Mouse (Mus musculus) limb, embryonic 11.5 days (tissue): ENCODE results near the gene Art5. TPM values are rescaled to one million over a fixed set of nuclear protein-coding genes. Genes with fewer than 3 reads are reported as not detected.

ENCODE experiments used
- ATAC-seq: fragments of 200-750 bp; cut with Nextera tagmentation; 2 replicates; pipeline ENCODE4 v1.8.0; 2017; ENCODE audit warnings: low read depth; ENCODE audit not compliant: insufficient number of reproducible peaks, low FRiP score, low TSS enrichment
- DNase-seq: peaks from one replicate; pipeline ENCODE4 v3.0.0-alpha.2; 2015; ENCODE audit warnings: low spot score
- H3K27ac ChIP-seq: fragments of 300-500 bp; sonication (generic); replicated peaks from 2 replicates; pipeline ENCODE4 v1.5.1; 2014; ENCODE audit warnings: low read depth, mild to moderate bottlenecking, low read length
- H3K27me3 ChIP-seq: fragments of 300-500 bp; sonication (generic); 2 replicates; pipeline ENCODE4 v1.6.1; 2014; ENCODE audit warnings: mild to moderate bottlenecking, low read length, mixed read lengths; ENCODE audit not compliant: control insufficient read depth, insufficient read depth
- H3K36me3 ChIP-seq: fragments of 300-500 bp; sonication (generic); 2 replicates; pipeline ENCODE4 v1.6.1; 2014; ENCODE audit warnings: mild to moderate bottlenecking, low read length, moderate library complexity, mixed read lengths; ENCODE audit not compliant: control insufficient read depth, insufficient read depth
- H3K4me1 ChIP-seq: fragments of 300-500 bp; sonication (generic); 2 replicates; pipeline ENCODE4 v1.6.1; 2014; ENCODE audit warnings: low read length, mixed read lengths; ENCODE audit not compliant: control insufficient read depth, insufficient read depth
- H3K4me2 ChIP-seq: fragments of 300-500 bp; sonication (generic); 2 replicates; pipeline ENCODE4 v1.6.1; 2014; ENCODE audit warnings: low read depth, mild to moderate bottlenecking, moderate library complexity; ENCODE audit not compliant: severe bottlenecking
- H3K4me3 ChIP-seq: fragments of 300-500 bp; sonication (generic); 2 replicates; pipeline ENCODE4 v1.5.1; 2014; ENCODE audit warnings: low read depth, low read length
- H3K9ac ChIP-seq: fragments of 300-500 bp; sonication (generic); 2 replicates; pipeline ENCODE4 v1.6.1; 2014; ENCODE audit warnings: mild to moderate bottlenecking, low read length
- H3K9me3 ChIP-seq: fragments of 300-500 bp; sonication (generic); 2 replicates; pipeline ENCODE4 v1.6.1; 2016; ENCODE audit warnings: low read length; ENCODE audit not compliant: control insufficient read depth
- WGBS: fragments of 180-500 bp; shearing (Covaris S2); extraction: QIAGEN DNeasy Blood & Tissue Kit; methylation state at CpG from one replicate; pipeline ENCODE4 v1.1.7; 2014; 5-methylcytosine and 5-hydroxymethylcytosine counted together
- polyA plus RNA-seq: library from polyadenylated mRNA; unstranded; fragments of >200 nt; fragmentation: Nextera tagmentation; extraction: Ambion mirVana; gene quantifications from 2 replicates; pipeline ENCODE4 v1.2.1, GENCODE M21; 2014

Gene Art5
- polyA plus RNA-seq, 1 experiment from 2014 or later: 4.9 TPM

DNA sequence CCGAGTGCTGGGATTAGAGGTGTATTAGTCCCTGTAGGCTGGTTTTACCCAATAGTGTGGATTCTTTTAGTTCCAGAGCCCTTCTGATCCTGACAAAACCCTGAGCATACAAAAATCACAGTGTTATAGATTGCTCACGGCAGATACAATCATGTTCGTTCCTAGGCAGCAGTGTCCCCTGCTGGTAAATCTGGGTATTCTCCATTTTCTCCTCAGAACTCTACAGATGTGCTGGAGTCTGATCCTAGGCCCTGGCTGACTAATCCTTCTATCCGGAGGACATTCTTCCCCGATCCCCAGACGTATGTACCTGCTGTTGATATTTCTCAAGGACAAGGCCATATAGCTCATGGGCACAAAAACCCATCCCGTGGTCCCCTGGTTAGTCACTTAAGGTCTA, 30.8 kb downstream of the Art5 start:
- no peak overlapping the region for H3K4me2 ChIP-seq
- no peak overlapping the region for H3K4me3 ChIP-seq
- 83% methylated on average over 7 of the region's 7 CpGs for WGBS
- no peaks in the 10 kb centered on the region for H3K27me3 ChIP-seq
- H3K36me3 ChIP-seq: peaks cover 41% of the 10 kb centered on the region
- no peak overlapping the region for H3K9ac ChIP-seq
- H3K27ac ChIP-seq: no peak overlapping the region
- H3K4me1 ChIP-seq: no peaks in the 10 kb centered on the region
- H3K9me3 ChIP-seq: no peaks in the 10 kb centered on the region
- ATAC-seq (no peak), DNase-seq (no peak)

DNA sequence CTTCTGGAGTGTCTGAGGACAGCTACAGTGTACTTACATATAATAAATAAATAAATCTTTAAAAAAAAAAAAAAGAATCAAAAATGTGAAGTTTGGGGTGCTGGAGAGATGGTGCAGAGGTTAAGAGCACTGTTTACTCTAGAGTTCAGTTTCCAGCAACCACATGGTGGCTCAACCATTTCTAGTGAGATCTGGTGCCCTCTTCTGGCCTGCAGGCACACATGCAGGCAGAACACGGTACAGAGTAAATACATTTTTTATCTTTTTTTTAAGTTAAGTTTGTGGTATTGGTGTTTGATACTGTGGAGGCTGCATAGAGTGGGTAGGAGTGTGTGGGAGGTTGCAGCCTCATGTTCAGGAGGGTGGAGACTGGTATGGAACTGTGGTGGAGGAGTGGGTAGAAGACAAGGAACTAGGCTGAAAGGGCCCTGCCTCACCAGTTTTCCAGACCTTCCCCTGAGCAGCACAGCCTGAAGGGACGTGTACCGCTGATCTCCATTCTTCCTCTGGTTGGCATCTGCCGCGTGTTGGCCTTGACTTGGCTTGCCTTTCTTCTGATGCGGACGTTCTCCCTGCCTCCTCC, 32.5 kb downstream of the Art5 start:
- H3K4me2 ChIP-seq: no peak overlapping the region
- H3K9ac ChIP-seq: no peak overlapping the region
- ATAC-seq: no peak
- no peaks in the 10 kb centered on the region for H3K9me3 ChIP-seq
- DNase-seq: no peak
- no peaks in the 10 kb centered on the region for H3K27me3 ChIP-seq
- WGBS: 87% methylated on average over 7 of the region's 7 CpGs
- no peaks in the 10 kb centered on the region for H3K4me1 ChIP-seq
- no peak overlapping the region for H3K4me3 ChIP-seq
- H3K36me3 ChIP-seq: peaks cover 31% of the 10 kb centered on the region
- H3K27ac ChIP-seq: no peak overlapping the region

DNA sequence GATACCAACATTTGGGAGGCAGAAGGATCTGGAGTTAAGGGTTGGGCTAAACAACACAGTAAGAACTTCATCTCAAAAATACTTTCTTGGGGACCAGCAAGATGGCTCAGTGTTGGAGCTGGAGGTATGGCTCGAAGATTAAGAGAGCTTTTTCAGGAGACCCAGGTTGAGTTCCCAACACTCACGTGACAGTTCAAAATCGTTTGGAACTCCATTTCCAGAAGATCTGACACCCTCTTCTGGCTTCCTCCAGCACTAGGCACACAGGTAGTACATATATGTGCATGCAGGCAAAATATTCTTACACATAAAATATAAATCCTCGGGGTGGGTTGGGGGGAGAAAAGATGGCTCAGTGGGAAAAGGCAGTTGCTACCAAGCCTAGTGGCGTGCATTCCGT, 42.9 kb downstream of the Art5 start:
- Histone ChIP-seq H3K4me3 (peak overlapping the region; percentile 71), H3K4me2 (peak overlapping the region; percentile 77), H3K27me3 (no peaks in the 10 kb centered on the region), H3K27ac (no peak overlapping the region), H3K9me3 (no peaks in the 10 kb centered on the region), H3K9ac (peak overlapping the region; percentile 74), H3K4me1 (peaks cover 11% of the 10 kb centered on the region), H3K36me3 (no peaks in the 10 kb centered on the region)
- DNase-seq (no peak), ATAC-seq (no peak)
- 80% methylated on average over 6 of the region's 6 CpGs for WGBS

DNA sequence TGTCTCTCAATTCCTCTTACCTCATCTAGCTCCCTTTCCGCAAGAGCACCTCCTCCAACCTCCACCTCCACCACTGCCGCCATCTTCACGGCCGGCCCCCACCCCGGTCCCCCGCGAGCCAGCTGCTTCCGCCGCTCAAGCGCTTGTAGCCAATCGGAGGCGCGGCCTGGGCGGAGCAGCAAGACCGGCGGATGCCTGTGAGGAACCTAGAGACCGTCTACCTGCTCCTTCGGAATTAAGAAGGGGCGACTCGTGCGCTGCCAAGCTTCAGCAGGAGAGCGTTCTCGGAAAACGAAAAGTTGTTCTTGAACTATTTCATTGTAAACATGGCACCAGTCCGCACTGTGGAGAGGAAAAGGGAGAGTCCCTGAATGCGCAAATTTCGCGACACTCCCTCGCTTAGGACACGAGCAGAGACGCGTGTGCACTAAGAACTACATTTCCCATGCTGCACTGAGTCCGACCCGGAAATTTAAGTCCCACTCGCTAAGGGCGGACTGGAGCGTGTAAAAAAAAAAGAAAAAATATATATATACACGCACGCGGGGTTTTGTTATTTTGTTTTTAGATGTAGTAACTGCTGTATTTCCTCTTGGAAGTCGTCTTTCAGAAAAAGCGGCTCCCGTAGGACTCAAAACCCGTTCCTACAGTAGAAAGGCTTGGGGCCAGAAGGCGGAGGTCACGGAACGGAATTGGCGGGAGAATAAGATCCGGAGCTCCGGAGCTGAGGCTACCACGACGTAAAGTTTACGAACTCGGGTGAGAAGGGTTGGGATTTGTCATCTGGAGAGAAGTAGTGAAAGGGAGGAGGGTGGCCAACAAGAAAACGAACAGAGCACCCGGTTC, 44.0 kb downstream of the Art5 start, which contains the start of the genes Rnf121, Xndc1 and Xntrpc:
Gene Rnf121 (minus strand): TSS at position 424 of the 846 bp plus-strand sequence.
Gene Xndc1 (plus strand): TSS at position 466 of the 846 bp plus-strand sequence.
Gene Xntrpc (plus strand): TSS at position 668 of the 846 bp plus-strand sequence.
- Histone ChIP-seq H3K9ac (peak within 1 kb of the TSS; percentile 74), H3K9me3 (no peaks in the 10 kb centered on the region), H3K4me1 (peaks cover 11% of the 10 kb centered on the region), H3K4me3 (peak within 1 kb of the TSS; percentile 71), H3K27ac (peak within 1 kb of the TSS; percentile 67; the same call in 1 of the 2 replicates), H3K4me2 (peak within 1 kb of the TSS; percentile 77), H3K27me3 (no peaks in the 10 kb centered on the region), H3K36me3 (no peaks in the 10 kb centered on the region)
- peak; percentile 98 for ATAC-seq
- peak; percentile 95 for DNase-seq
- WGBS: under 1% methylated on average over 56 of the region's 56 CpGs

DNA sequence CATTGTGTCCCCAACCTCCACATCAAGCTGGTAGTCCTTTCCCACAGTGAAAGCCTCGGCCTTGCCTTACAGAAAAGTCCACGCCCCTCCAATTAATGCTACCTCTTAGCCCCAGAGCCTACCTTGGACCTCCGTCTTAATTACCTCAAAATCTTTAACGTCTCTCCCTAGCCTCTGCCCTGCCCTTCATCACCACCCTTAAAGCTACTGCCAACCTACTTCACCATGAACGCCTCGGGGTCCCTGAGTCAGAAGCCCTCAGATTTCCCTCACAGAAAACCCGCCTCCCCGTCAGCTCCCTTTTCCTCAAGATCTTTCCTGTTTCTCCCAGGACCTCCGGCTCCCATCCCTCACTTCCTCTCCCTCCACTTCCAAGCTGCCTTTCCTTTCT, 44.6 kb downstream of the Art5 start:
- no peak overlapping the region for H3K27ac ChIP-seq
- H3K4me1 ChIP-seq: peaks cover 11% of the 10 kb centered on the region
- no peak for DNase-seq
- H3K4me3 ChIP-seq: peak overlapping the region; percentile 71
- no peak; the same call in 1 of the 2 replicates for ATAC-seq
- peak overlapping the region; percentile 74 for H3K9ac ChIP-seq
- H3K27me3 ChIP-seq: no peaks in the 10 kb centered on the region
- H3K36me3 ChIP-seq: no peaks in the 10 kb centered on the region; the same call in 1 of the 2 replicates
- no peaks in the 10 kb centered on the region for H3K9me3 ChIP-seq
- peak overlapping the region; percentile 77 for H3K4me2 ChIP-seq
- WGBS: under 1% methylated on average over 9 of the region's 9 CpGs

DNA sequence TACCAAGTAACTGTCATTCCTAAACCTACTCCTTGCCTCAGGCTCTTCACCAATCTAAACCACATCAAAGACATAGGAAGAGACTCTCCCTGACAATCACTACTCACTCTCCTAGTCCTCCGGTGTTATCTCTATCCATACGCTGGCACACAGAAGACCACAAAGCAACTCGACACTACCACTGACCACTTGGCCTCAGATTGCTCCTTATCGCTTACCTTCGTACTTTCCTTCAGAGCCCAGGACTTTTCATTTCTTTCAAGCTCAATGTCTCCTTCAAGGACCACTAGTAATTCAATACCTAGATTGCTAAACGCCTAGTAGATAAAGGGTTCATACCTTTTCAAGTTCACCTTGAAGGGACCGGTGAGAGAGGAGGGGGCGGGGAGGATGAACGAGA, 45.4 kb downstream of the Art5 start:
- ATAC-seq: no peak

DNA sequence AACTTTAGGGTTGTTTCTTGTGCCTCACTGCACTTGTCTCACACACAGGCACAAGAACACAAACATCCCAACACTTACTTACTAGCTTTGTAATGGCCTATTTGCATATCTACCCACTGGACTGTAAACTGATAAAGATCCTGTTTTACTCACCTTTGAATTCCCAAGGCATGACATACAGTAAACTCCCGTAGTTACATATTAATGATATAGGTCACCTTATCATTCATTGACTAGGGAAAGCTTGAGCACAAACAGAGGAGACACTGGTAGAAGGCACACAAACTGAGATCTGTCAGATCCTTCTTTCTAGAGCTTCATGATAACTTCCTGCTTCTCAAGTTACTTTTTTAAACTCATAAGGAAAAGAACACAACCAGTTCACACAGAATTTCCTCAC, 47.1 kb downstream of the Art5 start:
- peaks cover 11% of the 10 kb centered on the region for H3K4me1 ChIP-seq
- H3K4me3 ChIP-seq: no peak overlapping the region
- no peak for ATAC-seq
- no peak overlapping the region for H3K4me2 ChIP-seq
- no peaks in the 10 kb centered on the region for H3K27me3 ChIP-seq
- no peaks in the 10 kb centered on the region; the same call in 1 of the 2 replicates for H3K36me3 ChIP-seq
- H3K9me3 ChIP-seq: no peaks in the 10 kb centered on the region
- 92% methylated on average over 1 of the region's 1 CpGs for whole genome bisulfite sequencing
- H3K27ac ChIP-seq: no peak overlapping the region
- no peak for DNase-seq
- no peak overlapping the region for H3K9ac ChIP-seq

More for the DNA sequence above, 45.4 kb downstream of the Art5 start:
- peak overlapping the region; percentile 77 for H3K4me2 ChIP-seq
- peak overlapping the region; percentile 71 for H3K4me3 ChIP-seq
- 90% methylated on average over 9 of the region's 9 CpGs for WGBS
- H3K36me3 ChIP-seq: no peaks in the 10 kb centered on the region; the same call in 1 of the 2 replicates
- no peaks in the 10 kb centered on the region for H3K9me3 ChIP-seq
- DNase-seq: no peak
- H3K27me3 ChIP-seq: no peaks in the 10 kb centered on the region
- H3K9ac ChIP-seq: no peak overlapping the region
- H3K4me1 ChIP-seq: peaks cover 11% of the 10 kb centered on the region
- H3K27ac ChIP-seq: no peak overlapping the region

DNA sequence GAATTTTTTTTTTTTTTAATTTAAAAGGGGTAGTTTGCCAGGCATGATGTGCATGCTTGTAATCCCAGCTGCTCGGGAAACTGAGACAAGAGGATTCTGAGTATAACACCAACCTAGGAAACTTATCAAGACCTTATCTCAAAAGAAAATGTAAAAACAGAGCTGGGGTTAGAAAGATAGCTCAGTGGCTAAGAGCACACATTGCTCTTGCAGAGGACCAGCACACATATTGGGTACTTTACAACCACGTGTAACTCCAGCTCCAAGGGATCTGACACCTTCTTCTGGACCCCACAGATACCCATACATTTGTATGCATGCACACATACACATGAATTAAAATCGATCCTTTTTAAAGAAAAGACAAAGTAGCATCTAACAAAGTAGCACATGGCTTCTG, 47.9 kb downstream of the Art5 start:
- H3K36me3 ChIP-seq: no peaks in the 10 kb centered on the region; the same call in 1 of the 2 replicates
- 86% methylated on average over 3 of the region's 3 CpGs for WGBS
- ATAC-seq: no peak
- no peak overlapping the region for H3K9ac ChIP-seq
- H3K27ac ChIP-seq: no peak overlapping the region
- no peak overlapping the region for H3K4me2 ChIP-seq
- H3K27me3 ChIP-seq: no peaks in the 10 kb centered on the region
- no peak overlapping the region for H3K4me3 ChIP-seq
- DNase-seq: no peak
- H3K9me3 ChIP-seq: no peaks in the 10 kb centered on the region
- H3K4me1 ChIP-seq: peaks cover 9% of the 10 kb centered on the region
